Mouse (Mus musculus): ENCODE results near the gene Ccdc71. TPM values are rescaled to one million over a fixed set of nuclear protein-coding genes. Genes with fewer than 3 reads are reported as not detected.

The Ccdc71 gene
- total and polyA plus RNA-seq, 3 experiments, result 14.5 to 33.0 (median 16.1) TPM

DNA sequence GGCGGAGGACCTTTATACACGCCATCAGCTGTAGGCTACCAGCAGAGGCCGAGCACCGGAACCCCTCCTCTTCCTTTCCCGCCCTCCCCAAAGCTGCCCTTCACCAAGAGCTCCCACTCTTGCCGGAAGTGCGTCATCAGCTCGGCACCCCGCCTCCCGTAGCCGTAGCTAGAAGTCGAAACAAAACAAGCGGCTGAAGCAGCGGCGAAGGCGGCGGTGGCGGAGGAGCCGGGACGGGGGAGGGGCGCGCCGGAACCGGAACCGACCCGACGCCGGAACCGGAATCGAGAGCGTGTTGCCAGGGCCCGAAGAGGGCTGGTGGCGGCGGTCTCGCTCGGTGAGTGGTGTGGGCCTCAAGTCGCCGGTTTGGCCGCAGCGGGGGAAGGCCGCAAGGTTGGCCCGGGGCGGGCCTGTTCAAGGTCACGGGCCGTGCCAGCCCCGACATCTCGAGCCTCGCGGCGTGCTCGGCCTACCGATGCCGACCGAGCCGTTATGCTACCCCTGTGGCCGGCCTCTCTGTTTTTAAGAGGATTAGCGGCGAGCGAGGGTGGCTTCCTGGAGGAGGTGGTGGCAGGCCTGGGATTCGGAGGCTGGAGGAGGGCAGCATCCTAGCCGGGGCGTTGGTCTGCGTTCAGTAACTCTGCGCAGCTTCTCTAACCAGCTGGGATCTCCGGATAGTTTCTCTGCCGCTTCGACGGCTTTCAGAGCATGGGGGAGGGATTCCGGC lies 30.4 kb downstream of the Ccdc71 start, which contains the start of gene Usp19 (continued):
- TF ChIP-seq E2F4 (IDR thresholded peaks at IDR 0.05; ENCODE audit: insufficient replicate concordance, low read depth, low read length) (0 out of 2 replicates have a peak, but pooled peaks have one; percentile 66), NRF1 (IDR thresholded peaks at IDR 0.05; ENCODE audit: low read depth, low read length) (peak; percentile 45; the same call in 1 of the 2 replicates), ETS1 (conservative IDR thresholded peaks at IDR 0.05; ENCODE audit: low read depth, low read length) (peak; percentile 27; the same call in 1 of the 2 replicates), HCFC1 (IDR thresholded peaks at IDR 0.05; ENCODE audit: low read depth, low read length) (peak; percentile 90), BHLHE40 (IDR thresholded peaks at IDR 0.05; ENCODE audit: low read depth, low read length) (peak; percentile 11; the same call in 1 of the 2 replicates), CHD1 (IDR thresholded peaks at IDR 0.05; ENCODE audit: low read depth, low read length) (no peak), MAZ (IDR thresholded peaks at IDR 0.05; ENCODE audit: low read depth, low read length) (peak; percentile 97), SIN3A (IDR thresholded peaks at IDR 0.05; ENCODE audit: low read length) (peak; percentile 97), ELF1 (IDR thresholded peaks at IDR 0.05; ENCODE audit: low read depth, low read length) (peak; percentile 86), KAT2A (IDR thresholded peaks at IDR 0.05; ENCODE audit: insufficient replicate concordance, low read length) (peak; percentile 79; the same call in 1 of the 2 replicates)

DNA sequence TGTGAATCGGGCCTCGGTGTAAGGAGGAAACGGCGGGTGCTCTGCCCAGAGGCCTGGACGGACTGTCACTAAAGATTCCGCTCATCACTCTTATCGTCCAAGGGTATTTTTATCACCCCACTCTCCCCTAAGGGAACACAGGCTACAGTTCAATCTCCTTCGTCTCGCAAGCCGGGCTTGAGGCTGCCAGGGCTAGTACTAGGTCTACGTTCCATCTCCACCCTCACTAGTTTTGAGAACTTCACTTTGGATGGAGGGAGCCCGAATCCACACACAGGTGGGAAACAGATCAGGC lies 30.9 kb downstream of the Ccdc71 start:
- TF ChIP-seq ETS1 (conservative IDR thresholded peaks at IDR 0.05; ENCODE audit: low read depth, low read length) (no peak), MXI1 (IDR thresholded peaks at IDR 0.05; ENCODE audit: low read depth, low read length) (no peak), POLR2A (IDR thresholded peaks at IDR 0.05; ENCODE audit: low read depth, low read length) (no peak), USF1 (IDR thresholded peaks at IDR 0.05; ENCODE audit: low read depth, low read length) (no peak), JUN (IDR thresholded peaks at IDR 0.05; ENCODE audit: insufficient read depth, low read depth, low read length) (no peak), ZC3H11A (IDR thresholded peaks at IDR 0.05; ENCODE audit: low read depth, low read length) (no peak), USF2 (conservative IDR thresholded peaks at IDR 0.05; ENCODE audit: low read depth, low read length) (no peak), HCFC1 (IDR thresholded peaks at IDR 0.05; ENCODE audit: low read depth, low read length) (no peak), MAX (IDR thresholded peaks at IDR 0.05; ENCODE audit: low read length) (no peak), BHLHE40 (IDR thresholded peaks at IDR 0.05; ENCODE audit: low read depth, low read length) (no peak), CHD2 (IDR thresholded peaks at IDR 0.05; ENCODE audit: low read length) (no peak), ZKSCAN1 (IDR thresholded peaks at IDR 0.05; ENCODE audit: borderline replicate concordance, low read depth, low read length) (no peak), MEF2A (IDR thresholded peaks at IDR 0.05; ENCODE audit: borderline replicate concordance, low read depth, low read length) (no peak), IRF4 (IDR thresholded peaks at IDR 0.05; ENCODE audit: low read depth, low read length) (no peak), CTCF (conservative IDR thresholded peaks at IDR 0.05 in 1 of 2, IDR thresholded peaks at IDR 0.05 in 1 of 2; ENCODE audit: low read depth in 2 of 2, low read length in 2 of 2) (no peak), GABPA (IDR thresholded peaks at IDR 0.05; ENCODE audit: insufficient replicate concordance, low read depth, low read length) (no peak), RAD21 (IDR thresholded peaks at IDR 0.05; ENCODE audit: low read depth, low read length) (no peak), SIN3A (IDR thresholded peaks at IDR 0.05; ENCODE audit: low read length) (no peak)
- peaks cover 24% of the 10 kb centered on the region for H3K79me2 ChIP-seq (replicated peaks; ENCODE audit: control insufficient read depth, extremely low read depth, insufficient read depth, poor library complexity, severe bottlenecking)
- H3K9me3 ChIP-seq (replicated peaks; ENCODE audit: low read length), result no peaks in the 10 kb centered on the region
- H3K27ac ChIP-seq (ENCODE audit: insufficient read depth, low read depth), result peak overlapping the region; percentile 74
- H3K9ac ChIP-seq (ENCODE audit: insufficient read depth, low read depth), result peak overlapping the region; percentile 99
- peaks cover 36 to 43% of the 10 kb centered on the region in 2 experiments for H3K36me3 ChIP-seq (replicated peaks in 1 of 2; ENCODE audit: control insufficient read depth in 1 of 2, insufficient read depth in 1 of 2, low read length in 1 of 2)
- in situ Hi-C loops (cut with MboI; ENCODE audit: low pct_ligation_motif_present, low pct_unique_long_range_greater_than_20kb, low sequenced_read_pairs), result no loop called here
- no peaks in the 10 kb centered on the region for H3K27me3 ChIP-seq (replicated peaks)
- peaks cover 11 to 31% of the 10 kb centered on the region in 2 experiments for H3K4me1 ChIP-seq (ENCODE audit: control insufficient read depth in 1 of 2, insufficient read depth in 2 of 2)
- peak overlapping the region; percentile 93 to 98 (median 94) for H3K4me3 ChIP-seq (replicated peaks in 1 of 3; ENCODE audit: low read depth in 2 of 3, low read length in 2 of 3, poor library complexity in 1 of 3)
- H3K4me2 ChIP-seq (ENCODE audit: insufficient read depth, low read depth, poor library complexity, severe bottlenecking), result peak overlapping the region; percentile 79
- no peak for DNase-seq (ENCODE audit: extremely low read depth)
- dilution Hi-C loops (cut with MboI; ENCODE audit: extremely low pct_ligation_motif_present, extremely low pct_unique_long_range_greater_than_20kb, low sequenced_read_pairs), result no loop called here
